Mouse (Mus musculus): ENCODE measurements at regions not wholly inside any gene's neighbourhood (a gene's known extent, or its start where the extent isn't known, plus 50 kb on each side); places are given as distances from the start of the nearest gene placed in this dataset.

GRCm38 (mm10) chr12:16331456-16331855 lies 279.3 kb downstream of the Lpin1 start:
- Histone ChIP-seq H3K4me1 (ENCODE audit: control insufficient read depth, insufficient read depth, low read length) (no peaks in the 10 kb centered on the region), H3K27me3 (ENCODE audit: control insufficient read depth, insufficient read depth, low read length) (no peaks in the 10 kb centered on the region; the same call in 1 of the 2 replicates), H3K4me3 (replicated peaks; ENCODE audit: insufficient read depth, low read depth, low read length) (no peak overlapping the region), H3K27ac (ENCODE audit: insufficient read depth, low read length) (no peak overlapping the region)
- 98% methylated on average over 3 of the region's 3 CpGs for WGBS
- no peak for DNase-seq
- TF ChIP-seq POLR2A (IDR thresholded peaks at IDR 0.05; ENCODE audit: borderline replicate concordance, insufficient read depth, low read length) (no peak), CTCF (IDR thresholded peaks at IDR 0.05; ENCODE audit: borderline replicate concordance, insufficient read depth, low read depth, low read length) (no peak)

GRCm38 (mm10) chr12:16329129-16329528 lies 281.6 kb downstream of the Lpin1 start:
- DNase-seq: no peak
- H3K27me3 ChIP-seq (ENCODE audit: control insufficient read depth, insufficient read depth, low read length): no peaks in the 10 kb centered on the region; the same call in 1 of the 2 replicates
- H3K4me1 ChIP-seq (ENCODE audit: control insufficient read depth, insufficient read depth, low read length): no peaks in the 10 kb centered on the region
- TF ChIP-seq CTCF (IDR thresholded peaks at IDR 0.05; ENCODE audit: borderline replicate concordance, insufficient read depth, low read depth, low read length): no peak
- TF ChIP-seq POLR2A (IDR thresholded peaks at IDR 0.05; ENCODE audit: borderline replicate concordance, insufficient read depth, low read length): no peak
- H3K27ac ChIP-seq (ENCODE audit: insufficient read depth, low read length): no peak overlapping the region
- WGBS: 73% methylated on average over 2 of the region's 2 CpGs
- no peak overlapping the region for H3K4me3 ChIP-seq (replicated peaks; ENCODE audit: insufficient read depth, low read depth, low read length)

- Histone ChIP-seq H3K27me3 (ENCODE audit: control insufficient read depth, insufficient read depth, low read length) (no peaks in the 10 kb centered on the region), H3K4me3 (replicated peaks; ENCODE audit: insufficient read depth, low read depth, low read length) (no peak overlapping the region), H3K27ac (ENCODE audit: insufficient read depth, low read length) (no peak overlapping the region), H3K4me1 (ENCODE audit: control insufficient read depth, insufficient read depth, low read length) (no peaks in the 10 kb centered on the region)
- TF ChIP-seq CTCF (IDR thresholded peaks at IDR 0.05; ENCODE audit: borderline replicate concordance, insufficient read depth, low read depth, low read length): no peak
- no peak for TF ChIP-seq POLR2A (IDR thresholded peaks at IDR 0.05; ENCODE audit: borderline replicate concordance, insufficient read depth, low read length)
- WGBS: 62% methylated on average over 9 of the region's 9 CpGs
- DNase-seq: no peak
Measured at GRCm38 (mm10) chr12:16320536-16321402, 290.0 kb downstream of the Lpin1 start.

- H3K27me3 ChIP-seq (ENCODE audit: control insufficient read depth, insufficient read depth, low read length): no peaks in the 10 kb centered on the region
- H3K4me3 ChIP-seq (replicated peaks; ENCODE audit: insufficient read depth, low read depth, low read length): no peak overlapping the region
- H3K4me1 ChIP-seq (ENCODE audit: control insufficient read depth, insufficient read depth, low read length): no peaks in the 10 kb centered on the region
- WGBS: 86% methylated on average over 3 of the region's 3 CpGs
- H3K27ac ChIP-seq (ENCODE audit: insufficient read depth, low read length): no peak overlapping the region
- no peak for DNase-seq
- TF ChIP-seq POLR2A (IDR thresholded peaks at IDR 0.05; ENCODE audit: borderline replicate concordance, insufficient read depth, low read length) (no peak), CTCF (IDR thresholded peaks at IDR 0.05; ENCODE audit: borderline replicate concordance, insufficient read depth, low read depth, low read length) (no peak)
Measured at GRCm38 (mm10) chr12:16308101-16308500, 302.7 kb downstream of the Lpin1 start.

- Histone ChIP-seq H3K4me1 (ENCODE audit: control insufficient read depth, insufficient read depth, low read length) (no peaks in the 10 kb centered on the region), H3K27ac (ENCODE audit: insufficient read depth, low read length) (no peak overlapping the region), H3K27me3 (ENCODE audit: control insufficient read depth, insufficient read depth, low read length) (no peaks in the 10 kb centered on the region), H3K4me3 (replicated peaks; ENCODE audit: insufficient read depth, low read depth, low read length) (no peak overlapping the region)
- no peak for DNase-seq
- 54% methylated on average over 9 of the region's 9 CpGs for WGBS
- TF ChIP-seq CTCF (IDR thresholded peaks at IDR 0.05; ENCODE audit: borderline replicate concordance, insufficient read depth, low read depth, low read length): no peak
- TF ChIP-seq POLR2A (IDR thresholded peaks at IDR 0.05; ENCODE audit: borderline replicate concordance, insufficient read depth, low read length): no peak
Measured at GRCm38 (mm10) chr12:16304701-16305377, 305.9 kb downstream of the Lpin1 start.

- Histone ChIP-seq H3K4me1 (ENCODE audit: control insufficient read depth, insufficient read depth, low read length) (no peaks in the 10 kb centered on the region), H3K27me3 (ENCODE audit: control insufficient read depth, insufficient read depth, low read length) (no peaks in the 10 kb centered on the region), H3K27ac (ENCODE audit: insufficient read depth, low read length) (no peak overlapping the region), H3K4me3 (replicated peaks; ENCODE audit: insufficient read depth, low read depth, low read length) (no peak overlapping the region)
- WGBS: 82% methylated on average over 5 of the region's 5 CpGs
- DNase-seq: no peak
- no peak for TF ChIP-seq CTCF (IDR thresholded peaks at IDR 0.05; ENCODE audit: borderline replicate concordance, insufficient read depth, low read depth, low read length)
- TF ChIP-seq POLR2A (IDR thresholded peaks at IDR 0.05; ENCODE audit: borderline replicate concordance, insufficient read depth, low read length): no peak
Measured at GRCm38 (mm10) chr12:16285061-16285460, 325.7 kb downstream of the Lpin1 start.

GRCm38 (mm10) chr12:16279146-16279545 lies 331.6 kb downstream of the Lpin1 start:
- TF ChIP-seq POLR2A (IDR thresholded peaks at IDR 0.05; ENCODE audit: borderline replicate concordance, insufficient read depth, low read length) (no peak), CTCF (IDR thresholded peaks at IDR 0.05; ENCODE audit: borderline replicate concordance, insufficient read depth, low read depth, low read length) (no peak)
- Histone ChIP-seq H3K27ac (ENCODE audit: insufficient read depth, low read length) (no peak overlapping the region), H3K27me3 (ENCODE audit: control insufficient read depth, insufficient read depth, low read length) (no peaks in the 10 kb centered on the region), H3K4me3 (replicated peaks; ENCODE audit: insufficient read depth, low read depth, low read length) (no peak overlapping the region), H3K4me1 (ENCODE audit: control insufficient read depth, insufficient read depth, low read length) (no peaks in the 10 kb centered on the region; the same call in 1 of the 2 replicates)
- DNase-seq: no peak
- 87% methylated on average over 2 of the region's 2 CpGs for WGBS
